Mouse (Mus musculus): ENCODE results near the gene Efnb2. TPM values are rescaled to one million over a fixed set of nuclear protein-coding genes. Genes with fewer than 3 reads are reported as not detected.

Gene Efnb2
- polyA plus RNA-seq (2015; fragmentation: Nextera tagmentation; extraction: Ambion mirVana), result 8.4 and 8.7 TPM in 2 replicates

DNA sequence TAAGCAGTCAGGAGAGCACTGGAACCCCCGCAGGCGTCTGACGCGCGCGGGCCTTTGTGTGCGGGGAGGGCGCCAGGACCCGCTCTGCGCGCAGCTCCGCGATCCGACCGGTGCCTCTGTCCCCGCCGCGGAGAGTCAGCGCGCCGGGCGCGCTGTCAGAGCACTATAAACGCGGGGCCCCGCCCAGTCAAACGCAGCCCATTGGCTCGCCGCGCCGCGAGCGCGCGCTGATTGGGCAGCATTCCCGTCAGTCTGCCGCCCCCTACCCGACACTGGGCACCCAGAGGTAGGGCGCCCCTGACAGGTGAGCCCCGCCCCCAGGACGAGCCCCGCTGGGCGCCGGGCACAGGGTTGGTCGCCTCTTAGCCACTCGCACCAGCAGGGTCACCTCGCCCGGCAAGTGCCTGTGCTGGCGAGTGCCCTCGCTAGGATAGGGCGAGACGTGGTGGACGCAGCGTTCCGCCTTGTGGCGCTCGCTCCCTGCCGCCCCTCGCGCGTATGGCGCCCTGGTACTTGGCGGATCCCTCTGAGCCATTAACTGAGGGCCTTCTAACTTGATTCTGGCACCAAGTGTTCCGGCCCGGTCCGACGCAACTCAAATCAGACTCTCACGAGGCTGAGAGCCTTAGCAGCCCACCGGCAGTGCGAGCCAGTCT lies at the start of gene Efnb2:
Efnb2 (minus strand) TSS at position 140 of the 656 bp plus-strand sequence.
- peak; percentile 93 for ATAC-seq (ENCODE audit: insufficient read depth, low FRiP score)
- H3K4me1 ChIP-seq (ENCODE audit: control insufficient read depth, insufficient read depth, low read length), result peaks cover 9% of the 10 kb centered on the region; the same call in 1 of the 2 replicates
- H3K36me3 ChIP-seq (ENCODE audit: control insufficient read depth, insufficient read depth, low read length), result no peaks in the 10 kb centered on the region
- peak within 1 kb of the TSS; percentile 83 for H3K27ac ChIP-seq (ENCODE audit: low read length)
- under 1% methylated on average over 70 of the region's 70 CpGs for WGBS
- H3K27me3 ChIP-seq (ENCODE audit: control insufficient read depth, insufficient read depth, low read length), result no peaks in the 10 kb centered on the region
- peak within 1 kb of the TSS; percentile 92 for H3K9ac ChIP-seq (ENCODE audit: low read length)
- H3K4me3 ChIP-seq (replicated peaks; ENCODE audit: low read length), result peak within 1 kb of the TSS; percentile 90
- peak within 1 kb of the TSS; percentile 89 for H3K4me2 ChIP-seq (ENCODE audit: low read depth, low read length)
- no peaks in the 10 kb centered on the region for H3K9me3 ChIP-seq (replicated peaks; ENCODE audit: control insufficient read depth, low read length)

GRCm38 (mm10) chr8:8704813-8705212 lies 43.8 kb upstream of the Efnb2 start:
- WGBS, result 64% methylated on average over 9 of the region's 9 CpGs
- Histone ChIP-seq H3K4me2 (ENCODE audit: low read depth, low read length) (no peak overlapping the region), H3K36me3 (ENCODE audit: control insufficient read depth, insufficient read depth, low read length) (no peaks in the 10 kb centered on the region), H3K9ac (ENCODE audit: low read length) (no peak overlapping the region), H3K4me1 (ENCODE audit: control insufficient read depth, insufficient read depth, low read length) (no peaks in the 10 kb centered on the region), H3K27ac (ENCODE audit: low read length) (no peak overlapping the region), H3K9me3 (replicated peaks; ENCODE audit: control insufficient read depth, low read length) (no peaks in the 10 kb centered on the region), H3K4me3 (replicated peaks; ENCODE audit: low read length) (no peak overlapping the region), H3K27me3 (ENCODE audit: control insufficient read depth, insufficient read depth, low read length) (no peaks in the 10 kb centered on the region)
- ATAC-seq (ENCODE audit: insufficient read depth, low FRiP score), result no peak

DNA sequence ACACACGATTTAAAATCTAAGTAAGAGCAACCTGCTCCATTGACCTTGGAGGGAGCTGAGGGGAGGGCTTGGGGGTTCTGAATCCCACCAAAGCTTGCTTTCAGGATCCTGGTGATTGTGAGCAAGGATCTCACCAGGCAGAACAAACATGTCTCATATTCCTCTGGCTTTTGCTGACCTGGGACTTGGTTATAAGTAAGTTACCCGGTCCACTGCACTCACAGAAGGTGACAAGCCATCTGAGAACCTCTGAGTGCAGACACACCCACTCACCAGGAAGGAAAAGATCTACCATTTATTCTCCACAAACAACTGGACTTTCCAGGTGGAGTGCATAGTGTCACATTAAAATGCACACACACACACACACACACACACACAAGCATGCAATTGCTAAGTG lies 42.6 kb upstream of the Efnb2 start:
- no peak for ATAC-seq (ENCODE audit: insufficient read depth, low FRiP score)
- 64% methylated on average over 2 of the region's 2 CpGs for WGBS
- H3K36me3 ChIP-seq (ENCODE audit: control insufficient read depth, insufficient read depth, low read length), result no peaks in the 10 kb centered on the region

DNA sequence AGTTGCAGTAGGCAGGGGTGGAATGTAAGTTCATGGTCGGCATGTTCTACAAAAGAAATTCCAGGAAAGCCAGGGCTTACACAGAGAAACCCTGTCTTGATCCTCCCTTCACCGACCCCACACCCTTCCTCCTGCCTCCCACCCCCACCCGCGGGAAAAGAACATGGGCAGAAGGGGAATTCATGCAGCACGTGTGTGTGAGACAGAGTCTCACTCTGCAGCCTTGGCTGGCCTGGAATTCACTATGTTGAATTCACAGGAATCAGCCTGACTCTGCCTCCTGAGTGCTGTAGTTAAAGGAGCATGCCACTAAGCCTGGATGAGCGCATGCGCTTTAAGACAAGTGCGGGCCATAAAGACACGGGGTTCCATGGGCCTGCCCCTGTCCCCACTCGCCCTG lies 39.8 kb upstream of the Efnb2 start:
- Histone ChIP-seq H3K9ac (ENCODE audit: low read length) (no peak overlapping the region), H3K4me2 (ENCODE audit: low read depth, low read length) (no peak overlapping the region), H3K36me3 (ENCODE audit: control insufficient read depth, insufficient read depth, low read length) (no peaks in the 10 kb centered on the region), H3K27ac (ENCODE audit: low read length) (no peak overlapping the region), H3K4me1 (ENCODE audit: control insufficient read depth, insufficient read depth, low read length) (no peaks in the 10 kb centered on the region), H3K4me3 (replicated peaks; ENCODE audit: low read length) (no peak overlapping the region), H3K27me3 (ENCODE audit: control insufficient read depth, insufficient read depth, low read length) (no peaks in the 10 kb centered on the region), H3K9me3 (replicated peaks; ENCODE audit: control insufficient read depth, low read length) (no peaks in the 10 kb centered on the region)
- 90% methylated on average over 10 of the region's 10 CpGs for WGBS
- ATAC-seq (ENCODE audit: insufficient read depth, low FRiP score), result no peak

More for the DNA sequence above, 42.6 kb upstream of the Efnb2 start:
- no peaks in the 10 kb centered on the region for H3K4me1 ChIP-seq (ENCODE audit: control insufficient read depth, insufficient read depth, low read length)
- no peak overlapping the region for H3K9ac ChIP-seq (ENCODE audit: low read length)
- no peak overlapping the region for H3K4me3 ChIP-seq (replicated peaks; ENCODE audit: low read length)
- no peak overlapping the region for H3K4me2 ChIP-seq (ENCODE audit: low read depth, low read length)
- H3K9me3 ChIP-seq (replicated peaks; ENCODE audit: control insufficient read depth, low read length), result no peaks in the 10 kb centered on the region
- no peaks in the 10 kb centered on the region for H3K27me3 ChIP-seq (ENCODE audit: control insufficient read depth, insufficient read depth, low read length)
- H3K27ac ChIP-seq (ENCODE audit: low read length), result no peak overlapping the region

- Histone ChIP-seq H3K36me3 (ENCODE audit: control insufficient read depth, insufficient read depth, low read length) (no peaks in the 10 kb centered on the region), H3K4me1 (ENCODE audit: control insufficient read depth, insufficient read depth, low read length) (no peaks in the 10 kb centered on the region), H3K27me3 (ENCODE audit: control insufficient read depth, insufficient read depth, low read length) (no peaks in the 10 kb centered on the region), H3K4me3 (replicated peaks; ENCODE audit: low read length) (no peak overlapping the region), H3K27ac (ENCODE audit: low read length) (no peak overlapping the region), H3K9ac (ENCODE audit: low read length) (no peak overlapping the region), H3K9me3 (replicated peaks; ENCODE audit: control insufficient read depth, low read length) (no peaks in the 10 kb centered on the region), H3K4me2 (ENCODE audit: low read depth, low read length) (no peak overlapping the region)
- WGBS, result 77% methylated on average over 4 of the region's 4 CpGs
- ATAC-seq (ENCODE audit: insufficient read depth, low FRiP score), result no peak
These were observed 39.2 kb upstream of the Efnb2 start for GRCm38 (mm10) chr8:8700229-8700628.

DNA sequence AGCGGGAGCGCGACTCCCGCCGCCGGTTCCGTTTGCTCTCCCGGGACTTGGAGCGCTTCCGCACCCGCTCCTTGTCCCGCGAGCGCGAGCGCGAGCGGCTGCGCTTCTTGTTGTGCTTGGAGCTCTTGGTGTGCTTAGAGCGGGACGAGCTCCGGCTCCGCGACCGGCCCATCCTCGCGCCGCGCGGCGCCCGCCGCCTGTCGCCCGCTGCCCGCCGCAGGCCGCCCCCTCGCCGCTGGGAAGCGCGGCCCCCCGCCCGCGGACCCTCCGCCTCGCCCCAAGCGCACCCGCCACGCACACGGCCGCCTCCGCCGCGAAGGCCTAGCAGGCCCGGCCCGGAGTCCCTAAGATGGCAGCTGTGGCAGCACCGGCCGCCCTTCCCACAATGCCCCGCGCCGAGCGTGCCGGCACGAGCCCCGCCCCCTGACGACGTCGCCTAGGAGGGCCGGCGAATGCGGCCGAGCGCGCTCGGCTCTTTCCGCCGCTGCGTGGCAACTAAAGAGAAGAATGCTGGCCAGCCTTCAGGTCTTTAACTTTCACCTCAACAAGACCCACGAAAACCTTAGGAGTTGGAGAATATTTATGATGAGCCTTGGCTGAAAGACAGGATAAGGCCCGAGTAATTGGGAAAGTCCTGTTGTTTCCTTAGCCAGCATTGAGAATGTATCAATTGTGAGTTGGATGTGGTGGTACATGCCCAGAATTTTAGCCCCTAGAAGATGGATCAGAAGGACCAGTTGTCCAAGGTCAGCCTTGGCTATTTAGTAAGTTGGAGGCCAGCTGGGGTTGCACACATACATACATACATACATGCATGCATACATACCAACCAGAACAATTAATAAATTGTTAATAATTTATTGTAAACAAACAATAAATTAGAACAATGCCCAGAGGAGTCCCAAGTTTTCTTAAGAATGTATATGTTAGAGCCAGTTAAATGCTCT lies 29.4 kb upstream of the Efnb2 start, which contains the start of gene Arglu1:
Arglu1 (minus strand) TSS at position 376 of the 947 bp plus-strand sequence.
- under 1% methylated on average over 78 of the region's 81 CpGs for WGBS
- H3K9me3 ChIP-seq (replicated peaks; ENCODE audit: control insufficient read depth, low read length), result no peaks in the 10 kb centered on the region
- H3K36me3 ChIP-seq (ENCODE audit: control insufficient read depth, insufficient read depth, low read length), result no peaks in the 10 kb centered on the region
- peak; percentile 95 for ATAC-seq (ENCODE audit: insufficient read depth, low FRiP score)
- no peaks in the 10 kb centered on the region for H3K27me3 ChIP-seq (ENCODE audit: control insufficient read depth, insufficient read depth, low read length)
- H3K4me2 ChIP-seq (ENCODE audit: low read depth, low read length), result peak within 1 kb of the TSS; percentile 84
- peaks cover 35% of the 10 kb centered on the region for H3K4me1 ChIP-seq (ENCODE audit: control insufficient read depth, insufficient read depth, low read length)
- peak within 1 kb of the TSS; percentile 81 for H3K4me3 ChIP-seq (replicated peaks; ENCODE audit: low read length)
- peak within 1 kb of the TSS; percentile 100 for H3K9ac ChIP-seq (ENCODE audit: low read length)
- H3K27ac ChIP-seq (ENCODE audit: low read length), result peak within 1 kb of the TSS; percentile 95

GRCm38 (mm10) chr8:8689454-8690145 lies 28.6 kb upstream of the Efnb2 start:
- H3K27me3 ChIP-seq (ENCODE audit: control insufficient read depth, insufficient read depth, low read length), result no peaks in the 10 kb centered on the region
- peak overlapping the region; percentile 100 for H3K9ac ChIP-seq (ENCODE audit: low read length)
- under 1% methylated on average over 66 of the region's 68 CpGs for WGBS
- H3K27ac ChIP-seq (ENCODE audit: low read length), result peak overlapping the region; percentile 95
- H3K4me3 ChIP-seq (replicated peaks; ENCODE audit: low read length), result peak overlapping the region; percentile 81
- H3K36me3 ChIP-seq (ENCODE audit: control insufficient read depth, insufficient read depth, low read length), result no peaks in the 10 kb centered on the region
- ATAC-seq (ENCODE audit: insufficient read depth, low FRiP score), result peak; percentile 62
- H3K9me3 ChIP-seq (replicated peaks; ENCODE audit: control insufficient read depth, low read length), result no peaks in the 10 kb centered on the region
- peaks cover 35% of the 10 kb centered on the region for H3K4me1 ChIP-seq (ENCODE audit: control insufficient read depth, insufficient read depth, low read length)
- H3K4me2 ChIP-seq (ENCODE audit: low read depth, low read length), result peak overlapping the region; percentile 84

GRCm38 (mm10) chr8:8688823-8689453 lies 27.9 kb upstream of the Efnb2 start:
- peak overlapping the region; percentile 100 for H3K9ac ChIP-seq (ENCODE audit: low read length)
- peak overlapping the region; percentile 84 for H3K4me2 ChIP-seq (ENCODE audit: low read depth, low read length)
- H3K36me3 ChIP-seq (ENCODE audit: control insufficient read depth, insufficient read depth, low read length), result no peaks in the 10 kb centered on the region
- H3K4me3 ChIP-seq (replicated peaks; ENCODE audit: low read length), result peak overlapping the region; percentile 81
- ATAC-seq (ENCODE audit: insufficient read depth, low FRiP score), result no peak
- H3K27me3 ChIP-seq (ENCODE audit: control insufficient read depth, insufficient read depth, low read length), result no peaks in the 10 kb centered on the region
- no peak overlapping the region; the same call in 1 of the 2 replicates for H3K27ac ChIP-seq (ENCODE audit: low read length)
- peaks cover 35% of the 10 kb centered on the region for H3K4me1 ChIP-seq (ENCODE audit: control insufficient read depth, insufficient read depth, low read length)
- 7% methylated on average over 9 of the region's 9 CpGs for WGBS
- H3K9me3 ChIP-seq (replicated peaks; ENCODE audit: control insufficient read depth, low read length), result no peaks in the 10 kb centered on the region

All from stomach, embryonic 16.5 days (tissue).